Mouse (Mus musculus): ENCODE measurements around the gene Taar7e. TPM values are rescaled to one million over a fixed set of nuclear protein-coding genes. Genes with fewer than 3 reads are reported as not detected.
"Not testable (repeated sequence)": the region's sequence is repeated elsewhere in the genome, so short reads cannot be mapped to it uniquely, and the experiment has no call there.

Gene Taar7e
- polyA plus RNA-seq, 1 experiment from 2014 or later = not detected

DNA sequence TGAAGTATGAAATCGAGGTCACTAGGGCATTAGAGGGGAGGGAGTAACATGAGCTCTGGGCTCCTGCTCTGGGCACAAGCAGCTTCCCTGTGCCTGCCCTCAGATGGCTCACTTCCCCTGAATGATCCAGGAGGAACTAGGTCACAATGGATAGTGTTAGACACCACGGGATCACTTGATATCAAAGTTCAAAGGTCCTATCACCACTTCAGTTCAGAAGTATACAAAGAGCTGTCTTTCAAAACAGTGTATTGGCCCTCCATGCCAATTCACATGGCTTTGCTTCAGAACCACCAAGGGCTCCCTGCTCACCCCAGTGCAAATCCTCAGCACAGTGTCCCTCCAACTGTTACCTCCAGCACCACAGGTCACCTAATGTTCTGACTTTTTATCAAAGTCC is 37.3 kb downstream of the Taar7e start:
- H3K4me3 ChIP-seq; H3K4me2 ChIP-seq; ATAC-seq (ENCODE audit: extremely low read depth, insufficient number of reproducible peaks, low FRiP score, low TSS enrichment); H3K36me3 ChIP-seq; H3K4me1 ChIP-seq; H3K9me3 ChIP-seq; H3K27ac ChIP-seq (replicated peaks); H3K27me3 ChIP-seq (replicated peaks); H3K9ac ChIP-seq: not testable (repeated sequence)
- 31% methylated on average over 2 of the region's 2 CpGs for WGBS

DNA sequence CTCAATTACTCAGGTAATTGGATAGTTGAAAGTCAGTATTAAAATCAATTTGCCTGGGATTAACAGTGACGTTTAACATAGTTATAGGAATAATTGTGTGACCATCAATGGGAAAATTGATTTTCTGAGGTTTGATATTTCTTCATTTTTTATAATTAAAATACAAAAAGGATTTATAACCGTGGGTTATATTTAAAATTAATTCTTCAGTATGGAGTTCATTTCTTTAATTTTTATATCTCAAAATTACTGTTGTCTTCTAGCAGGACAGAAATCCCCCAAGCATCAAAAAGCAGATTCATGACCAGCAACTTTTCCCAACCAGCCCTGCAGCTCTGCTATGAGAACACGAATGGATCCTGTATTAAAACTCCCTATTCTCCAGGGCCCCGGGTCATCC is 38.8 kb downstream of the Taar7e start, which contains the start of gene Taar8a:
Taar8a (plus strand) TSS at position 301 of the 400 bp plus-strand sequence.
- H3K4me3 ChIP-seq; H3K27me3 ChIP-seq (replicated peaks); ATAC-seq (ENCODE audit: extremely low read depth, insufficient number of reproducible peaks, low FRiP score, low TSS enrichment); H3K36me3 ChIP-seq; H3K27ac ChIP-seq (replicated peaks); H3K4me1 ChIP-seq; H3K9ac ChIP-seq; H3K9me3 ChIP-seq; H3K4me2 ChIP-seq: not testable (repeated sequence)
- WGBS = 83% methylated on average over 2 of the region's 4 CpGs

DNA sequence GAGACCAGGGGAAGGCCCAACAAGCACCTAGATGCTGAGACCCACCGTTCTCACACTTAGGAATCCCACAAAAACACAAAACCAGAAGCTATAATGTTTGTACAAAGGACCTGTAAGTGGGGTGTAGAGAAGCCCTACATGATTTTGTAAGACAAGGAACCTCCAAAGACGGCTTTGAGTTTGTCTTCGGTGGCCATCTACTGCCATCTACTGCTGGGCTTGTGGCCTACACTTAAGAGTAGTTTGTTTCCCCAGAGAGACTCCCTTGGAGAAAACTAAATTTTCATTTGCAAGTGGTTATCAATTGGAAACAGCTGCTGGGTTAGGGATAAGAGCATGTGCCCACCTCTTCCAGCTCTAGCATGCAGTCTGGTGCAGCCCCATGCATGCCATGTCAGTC is 42.8 kb downstream of the Taar7e start:
- ATAC-seq (ENCODE audit: extremely low read depth, insufficient number of reproducible peaks, low FRiP score, low TSS enrichment) = no peak
- H3K4me1 ChIP-seq = no peaks in the 10 kb centered on the region
- no peak overlapping the region for H3K27ac ChIP-seq (replicated peaks)
- WGBS = 27% methylated on average over 3 of the region's 3 CpGs
- no peak overlapping the region for H3K4me3 ChIP-seq
- no peaks in the 10 kb centered on the region for H3K9me3 ChIP-seq
- no peak overlapping the region for H3K9ac ChIP-seq
- H3K4me2 ChIP-seq = no peak overlapping the region
- H3K36me3 ChIP-seq = no peaks in the 10 kb centered on the region
- H3K27me3 ChIP-seq (replicated peaks) = no peaks in the 10 kb centered on the region

DNA sequence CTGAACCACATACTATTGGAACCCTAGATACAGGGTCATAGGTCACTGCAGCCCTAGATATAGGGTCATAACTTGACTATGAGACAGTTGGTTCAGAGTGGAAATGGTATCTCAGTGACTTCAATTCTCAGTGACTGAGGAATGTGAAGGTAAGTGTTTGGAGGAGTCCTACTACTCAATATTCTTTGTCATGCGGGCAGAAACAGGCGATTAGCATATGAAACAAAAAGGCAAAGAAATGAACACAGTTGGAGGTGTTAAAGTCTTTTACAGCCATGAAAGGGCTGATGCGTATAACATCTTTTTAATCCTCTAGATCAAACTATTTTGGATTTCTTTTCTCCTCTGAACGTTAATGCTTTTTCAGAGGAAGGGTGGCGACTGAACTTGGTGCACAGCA is 48.5 kb downstream of the Taar7e start:
- Histone ChIP-seq H3K4me2 (no peak overlapping the region), H3K9me3 (no peaks in the 10 kb centered on the region), H3K4me1 (no peaks in the 10 kb centered on the region), H3K9ac (no peak overlapping the region), H3K27ac (replicated peaks) (no peak overlapping the region), H3K36me3 (no peaks in the 10 kb centered on the region), H3K27me3 (replicated peaks) (no peaks in the 10 kb centered on the region), H3K4me3 (no peak overlapping the region)
- no peak for ATAC-seq (ENCODE audit: extremely low read depth, insufficient number of reproducible peaks, low FRiP score, low TSS enrichment)
- whole genome bisulfite sequencing = 69% methylated on average over 5 of the region's 5 CpGs

DNA sequence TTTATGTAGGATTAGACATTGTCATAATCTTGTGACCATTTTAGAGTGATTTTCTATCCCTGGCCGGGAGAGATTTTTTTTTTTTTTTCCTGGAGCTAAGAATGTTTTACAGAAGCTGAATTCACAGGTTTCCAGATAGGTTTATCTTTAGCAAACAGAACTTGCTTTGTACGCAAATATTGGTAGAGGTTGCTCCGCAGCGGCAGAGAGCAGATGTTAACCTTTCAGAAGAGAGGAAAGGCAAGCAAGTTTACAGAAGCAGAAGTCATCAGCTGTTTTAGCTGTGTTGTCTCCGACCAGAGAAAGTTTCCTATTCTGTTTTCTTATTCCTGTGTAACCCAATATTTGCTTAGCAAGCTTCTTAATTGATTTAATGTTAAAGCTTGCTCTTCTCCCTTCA is 49.1 kb downstream of the Taar7e start:
- Histone ChIP-seq H3K4me1 (no peaks in the 10 kb centered on the region), H3K4me2 (no peak overlapping the region), H3K9me3 (no peaks in the 10 kb centered on the region), H3K4me3 (no peak overlapping the region), H3K27ac (replicated peaks) (no peak overlapping the region), H3K9ac (no peak overlapping the region), H3K27me3 (replicated peaks) (no peaks in the 10 kb centered on the region), H3K36me3 (no peaks in the 10 kb centered on the region)
- ATAC-seq (ENCODE audit: extremely low read depth, insufficient number of reproducible peaks, low FRiP score, low TSS enrichment) = no peak
- 53% methylated on average over 5 of the region's 5 CpGs for WGBS

DNA sequence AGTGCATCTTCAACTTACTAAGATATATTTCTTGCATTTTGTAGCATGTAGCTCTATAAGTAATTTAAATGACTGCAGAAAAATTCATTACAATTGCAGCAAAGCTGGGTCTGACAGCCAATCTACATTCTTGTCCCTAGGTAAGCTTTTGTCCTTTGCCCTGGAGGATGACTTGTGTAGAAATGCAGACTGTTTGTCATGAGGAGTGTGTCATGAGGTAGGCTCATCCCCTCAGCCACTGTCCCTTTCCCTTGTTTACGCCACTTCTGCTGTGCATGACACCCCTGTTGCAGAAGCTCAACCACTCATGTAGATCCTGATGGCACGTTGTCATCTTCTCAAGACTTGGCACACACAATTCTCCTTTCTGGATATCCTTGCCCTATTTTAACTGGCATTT is 49.8 kb downstream of the Taar7e start:
- H3K27ac ChIP-seq (replicated peaks) = no peak overlapping the region
- no peak overlapping the region for H3K4me2 ChIP-seq
- H3K4me3 ChIP-seq = no peak overlapping the region
- no peak overlapping the region for H3K9ac ChIP-seq
- H3K27me3 ChIP-seq (replicated peaks) = no peaks in the 10 kb centered on the region
- no peaks in the 10 kb centered on the region for H3K4me1 ChIP-seq
- no peaks in the 10 kb centered on the region for H3K9me3 ChIP-seq
- WGBS = 81% methylated on average over 2 of the region's 2 CpGs
- no peaks in the 10 kb centered on the region for H3K36me3 ChIP-seq
- ATAC-seq (ENCODE audit: extremely low read depth, insufficient number of reproducible peaks, low FRiP score, low TSS enrichment) = no peak

Other genes with a start within 250 kb of the Taar7e start
- 7.4 and 8.4 TPM in 2 replicates for gene Slc18b1, start 240.6 kb upstream of the Taar7e start, polyA plus RNA-seq (2015; fragmentation: Nextera tagmentation; extraction: Ambion mirVana)
- gene Vnn3, start 186.2 kb upstream of the Taar7e start, polyA plus RNA-seq (2015; fragmentation: Nextera tagmentation; extraction: Ambion mirVana) = 0.08 TPM in 1 of 2 replicates, not detected in the other
- gene Vnn1, start 142.9 kb upstream of the Taar7e start, polyA plus RNA-seq (2015; fragmentation: Nextera tagmentation; extraction: Ambion mirVana) = 4.8 and 5.2 TPM in 2 replicates
- not detected in 2 replicates for gene Taar1, start 117.3 kb upstream of the Taar7e start, polyA plus RNA-seq (2015; fragmentation: Nextera tagmentation; extraction: Ambion mirVana)
- gene Taar2, start 99.0 kb upstream of the Taar7e start, polyA plus RNA-seq (2015; fragmentation: Nextera tagmentation; extraction: Ambion mirVana) = not detected in 2 replicates
- not detected in 2 replicates for gene Taar3, start 88.1 kb upstream of the Taar7e start, polyA plus RNA-seq (2015; fragmentation: Nextera tagmentation; extraction: Ambion mirVana)
- gene Taar4, start 77.1 kb upstream of the Taar7e start, polyA plus RNA-seq (2015; fragmentation: Nextera tagmentation; extraction: Ambion mirVana) = not detected in 2 replicates
- gene Taar5, start 66.9 kb upstream of the Taar7e start, polyA plus RNA-seq (2015; fragmentation: Nextera tagmentation; extraction: Ambion mirVana) = not detected in 2 replicates
- gene Taar6, start 52.0 kb upstream of the Taar7e start, polyA plus RNA-seq (2015; fragmentation: Nextera tagmentation; extraction: Ambion mirVana) = not detected in 2 replicates
- not detected in 2 replicates for gene Taar7a, start 44.1 kb upstream of the Taar7e start, polyA plus RNA-seq (2015; fragmentation: Nextera tagmentation; extraction: Ambion mirVana)
- not detected in 2 replicates for gene Taar7b, start 37.7 kb upstream of the Taar7e start, polyA plus RNA-seq (2015; fragmentation: Nextera tagmentation; extraction: Ambion mirVana)
- gene Taar7d, start 10.4 kb upstream of the Taar7e start, polyA plus RNA-seq (2015; fragmentation: Nextera tagmentation; extraction: Ambion mirVana) = not detected in 2 replicates
- not detected in 2 replicates for gene Taar7f, start 11.9 kb downstream of the Taar7e start, polyA plus RNA-seq (2015; fragmentation: Nextera tagmentation; extraction: Ambion mirVana)
- gene Taar8a, start 38.9 kb downstream of the Taar7e start, polyA plus RNA-seq (2015; fragmentation: Nextera tagmentation; extraction: Ambion mirVana) = not detected in 2 replicates
- not detected in 2 replicates for gene Taar8b, start 54.7 kb downstream of the Taar7e start, polyA plus RNA-seq (2015; fragmentation: Nextera tagmentation; extraction: Ambion mirVana)
- gene Taar8c, start 64.3 kb downstream of the Taar7e start, polyA plus RNA-seq (2015; fragmentation: Nextera tagmentation; extraction: Ambion mirVana) = not detected in 2 replicates
- not detected in 2 replicates for gene Taar9, start 71.9 kb downstream of the Taar7e start, polyA plus RNA-seq (2015; fragmentation: Nextera tagmentation; extraction: Ambion mirVana)
- gene Stx7, start 111.7 kb downstream of the Taar7e start, polyA plus RNA-seq (2015; fragmentation: Nextera tagmentation; extraction: Ambion mirVana) = 74.9 and 82.6 TPM in 2 replicates
- 5.2 and 5.4 TPM in 2 replicates for gene Moxd1, start 185.9 kb downstream of the Taar7e start, polyA plus RNA-seq (2015; fragmentation: Nextera tagmentation; extraction: Ambion mirVana)